Mouse (Mus musculus) mature B cell (primary cell): ENCODE measurements around the gene Cnot1.

Source experiments
- in situ Hi-C: fragments of 300-500 bp; cut with MboI; formaldehyde crosslinking; loops from 2 replicates; pipeline ENCODE4 v1.14.3; 2019

Cnot1 gene

DNA sequence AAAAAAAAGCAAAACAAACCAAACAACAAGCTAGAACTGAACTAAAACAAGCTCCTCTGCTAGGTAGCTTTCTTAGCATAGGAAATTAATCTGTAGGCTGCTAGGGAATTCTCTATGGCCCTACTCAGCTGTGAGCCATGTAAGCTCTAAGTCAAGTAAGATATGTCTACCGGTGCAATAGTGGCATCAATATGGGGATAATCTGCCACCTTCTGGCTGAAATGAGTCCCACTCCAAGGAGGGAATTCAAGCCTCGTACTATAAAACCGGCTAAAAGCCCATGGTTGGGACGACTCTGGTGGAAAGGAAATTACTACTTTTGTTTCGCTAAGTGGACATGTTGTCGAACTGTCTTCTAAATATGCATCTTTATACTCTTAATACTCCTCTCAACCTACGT lies 68.7 kb downstream of the Cnot1 start:
- in situ Hi-C loops, result no loop called here

DNA sequence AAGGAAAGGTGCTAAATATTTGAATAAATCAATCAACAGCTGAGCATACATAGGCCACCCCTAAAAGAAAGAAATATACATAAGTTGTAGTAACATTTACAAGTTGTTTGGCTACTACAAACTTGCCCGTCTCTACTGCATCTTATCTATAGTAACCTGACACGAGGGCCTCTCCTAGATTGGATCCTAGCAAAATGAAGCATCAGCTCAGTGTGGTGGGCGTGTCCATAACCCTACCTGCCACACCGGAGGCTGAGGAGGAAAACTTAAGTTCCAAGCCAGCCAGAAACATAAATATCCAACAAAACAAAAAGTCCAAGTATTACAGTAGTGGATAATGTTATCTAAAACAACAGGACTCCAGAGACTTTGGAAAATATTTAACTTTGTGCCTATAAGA lies 79.6 kb downstream of the Cnot1 start:
- in situ Hi-C loops, result no loop called here

DNA sequence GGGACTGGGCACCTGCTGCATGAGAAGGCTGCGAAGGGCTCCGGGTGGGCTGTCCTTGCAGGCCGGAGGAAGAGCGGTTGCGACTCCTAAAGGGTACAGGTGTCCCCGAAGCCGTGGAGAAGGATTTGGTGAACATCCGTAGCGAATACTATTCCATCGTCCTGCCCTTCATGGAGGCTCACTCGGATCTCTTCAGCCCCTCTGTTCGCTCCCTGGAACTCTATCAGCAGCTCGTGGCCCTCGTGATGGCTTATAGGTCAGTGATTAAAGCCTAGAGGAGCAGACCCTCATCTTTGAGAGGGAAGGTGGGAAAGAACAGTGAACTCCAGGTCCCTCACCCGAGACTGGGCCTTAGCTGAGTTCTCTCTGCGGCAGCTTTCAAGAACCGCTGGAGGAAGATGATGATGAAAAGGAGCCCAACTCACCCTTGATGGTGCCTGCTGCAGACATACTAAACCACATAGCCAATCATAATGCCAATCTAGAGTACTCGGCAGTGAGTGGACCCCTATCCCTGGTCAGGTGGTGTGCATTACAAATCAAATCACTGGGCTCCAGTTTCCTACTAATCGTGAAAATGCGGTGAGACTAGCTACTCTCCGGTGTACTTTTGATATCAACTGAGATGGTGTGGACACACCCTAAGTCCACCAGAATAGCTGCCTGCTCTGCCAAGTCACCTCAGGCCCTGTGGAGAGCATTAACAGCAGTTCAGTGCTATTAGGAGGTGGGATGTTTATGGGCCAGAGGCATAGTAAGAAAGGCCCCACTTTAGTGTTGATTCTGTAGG lies 90.5 kb downstream of the Cnot1 start:
- in situ Hi-C loops, result no loop called here

DNA sequence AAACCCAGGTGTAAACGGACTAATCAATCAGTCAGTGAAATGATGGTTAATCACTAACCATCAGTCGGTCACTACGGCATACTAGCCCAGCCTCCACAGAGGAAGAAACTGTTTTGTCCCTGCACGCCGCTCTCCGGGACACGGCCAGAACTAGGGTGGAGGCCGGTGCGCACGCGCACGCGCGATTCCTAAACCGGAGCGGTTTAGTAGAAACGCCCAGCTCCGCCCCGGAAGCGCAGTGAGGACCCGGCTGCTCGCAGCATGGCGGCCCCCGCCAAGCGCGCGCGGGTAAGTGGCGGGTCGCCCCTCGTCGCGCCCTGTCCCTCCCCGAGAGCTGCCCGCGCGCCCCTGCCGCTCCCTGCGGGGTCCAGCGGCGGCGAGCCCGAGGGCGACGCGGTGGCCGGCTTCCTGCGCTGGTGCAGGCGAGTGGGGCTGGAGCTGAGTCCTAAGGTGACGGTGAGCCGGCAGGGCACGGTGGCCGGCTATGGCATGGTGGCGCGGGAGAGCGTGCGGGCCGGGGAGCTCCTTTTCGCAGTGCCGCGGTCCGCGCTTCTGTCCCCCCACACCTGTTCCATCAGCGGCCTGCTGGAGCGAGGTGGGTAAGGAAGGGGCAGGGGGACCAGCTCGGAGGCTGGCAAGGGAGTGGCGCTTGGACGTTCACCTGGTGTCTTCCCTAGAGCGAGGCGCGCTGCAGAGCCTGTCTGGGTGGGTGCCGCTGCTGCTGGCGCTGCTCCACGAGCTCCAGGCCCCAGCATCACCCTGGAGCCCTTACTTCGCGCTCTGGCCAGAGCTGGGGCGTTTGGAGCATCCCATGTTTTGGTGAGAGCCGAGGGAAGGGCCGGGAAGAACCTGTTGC lies 91.4 kb downstream of the Cnot1 start, which contains the start of gene Setd6:
TSS of gene Setd6 (plus strand) at position 206 of the 856 bp plus-strand sequence.
- in situ Hi-C loops, result no loop called here

- in situ Hi-C loops, result no loop called here
These were observed 92.3 kb downstream of the Cnot1 start for GRCm38 (mm10) chr8:95714837-95715413.

- in situ Hi-C loops, result no loop called here
These were observed 92.9 kb downstream of the Cnot1 start for GRCm38 (mm10) chr8:95714367-95714766.

GRCm38 (mm10) chr8:95713100-95714010 lies 93.9 kb downstream of the Cnot1 start:
- in situ Hi-C loops, result no loop called here

GRCm38 (mm10) chr8:95712395-95712794 lies 94.9 kb downstream of the Cnot1 start:
- in situ Hi-C loops, result no loop called here

GRCm38 (mm10) chr8:95711029-95711428 lies 96.2 kb downstream of the Cnot1 start:
- in situ Hi-C loops, result no loop called here

DNA sequence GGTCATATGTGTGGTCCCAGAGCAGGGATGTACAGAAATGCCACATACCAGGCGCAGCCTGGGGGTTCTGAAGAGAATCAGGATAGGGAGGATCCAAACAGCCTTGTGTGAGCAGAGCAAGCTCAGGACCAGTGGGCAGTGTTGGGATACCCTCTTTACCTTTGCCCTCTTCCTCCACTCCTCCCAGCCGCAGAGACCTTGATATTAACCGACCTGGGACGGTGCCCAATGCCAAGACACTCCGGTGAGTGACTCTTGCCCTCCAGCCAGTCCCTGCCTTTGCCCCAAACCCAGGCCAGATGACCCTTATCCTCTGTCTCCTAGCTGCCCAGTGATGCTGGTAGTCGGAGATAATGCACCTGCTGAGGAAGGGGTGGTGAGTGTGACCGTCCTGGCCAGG lies 97.7 kb downstream of the Cnot1 start:
- in situ Hi-C loops, result no loop called here

DNA sequence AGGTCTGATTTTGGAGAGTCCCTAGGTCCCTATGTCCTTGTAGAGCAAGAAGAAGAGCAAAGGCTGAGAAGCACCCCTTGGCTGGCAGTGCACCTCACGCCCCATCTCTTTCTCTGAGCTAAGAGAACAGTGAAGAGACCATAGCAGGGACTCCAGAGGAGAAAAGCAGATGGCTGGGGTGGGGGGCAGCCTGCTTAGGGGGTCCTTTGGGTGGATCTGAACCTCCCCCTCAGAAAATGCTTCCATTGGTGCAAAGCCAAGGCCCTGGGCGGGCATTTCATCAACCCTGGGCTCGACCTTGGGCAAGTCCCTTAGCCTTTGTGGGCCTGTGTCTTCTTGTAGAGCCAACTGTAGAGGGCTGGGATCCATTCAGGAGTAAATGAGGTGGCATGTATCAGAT lies 102.7 kb downstream of the Cnot1 start:
- in situ Hi-C loops, result no loop called here

DNA sequence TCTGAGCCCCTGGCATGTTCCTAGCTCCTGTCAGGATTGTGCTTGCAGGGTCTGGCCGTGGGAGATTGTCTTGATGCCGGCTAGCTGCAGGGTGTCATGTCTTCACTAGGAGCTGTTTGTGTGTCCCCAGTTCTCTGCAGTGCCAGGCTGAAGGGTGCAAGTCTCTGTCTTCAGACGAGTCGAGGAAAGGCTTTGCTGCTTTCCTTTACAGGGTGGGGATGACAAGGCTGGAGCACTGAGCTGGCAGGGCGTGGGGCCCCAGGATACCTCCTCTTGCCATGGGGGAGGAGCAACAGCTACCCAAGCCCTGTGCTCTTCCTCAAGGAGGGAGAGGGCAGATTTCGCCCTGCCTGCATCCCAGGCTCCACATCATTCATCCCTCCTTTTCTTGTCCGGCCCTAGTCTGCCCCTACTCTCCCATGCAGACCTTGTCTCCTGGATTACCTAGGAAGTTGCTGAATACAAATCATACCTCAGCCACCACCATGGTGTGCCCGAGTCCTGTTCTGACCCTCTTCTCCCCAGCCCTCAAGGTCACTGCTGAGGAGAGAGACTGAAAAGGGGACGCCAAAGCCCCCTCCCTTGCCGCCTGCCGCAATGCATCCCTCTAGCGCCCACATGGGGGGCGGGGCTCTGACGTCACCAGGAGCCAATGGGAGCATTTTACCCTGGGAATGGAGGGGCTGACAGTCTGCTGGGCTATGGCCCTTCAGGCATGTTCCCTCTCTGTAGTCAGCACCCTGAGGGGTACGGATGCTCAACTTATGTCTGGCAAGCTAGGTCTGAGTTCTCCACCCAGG lies 103.6 kb downstream of the Cnot1 start:
- in situ Hi-C loops, result no loop called here

DNA sequence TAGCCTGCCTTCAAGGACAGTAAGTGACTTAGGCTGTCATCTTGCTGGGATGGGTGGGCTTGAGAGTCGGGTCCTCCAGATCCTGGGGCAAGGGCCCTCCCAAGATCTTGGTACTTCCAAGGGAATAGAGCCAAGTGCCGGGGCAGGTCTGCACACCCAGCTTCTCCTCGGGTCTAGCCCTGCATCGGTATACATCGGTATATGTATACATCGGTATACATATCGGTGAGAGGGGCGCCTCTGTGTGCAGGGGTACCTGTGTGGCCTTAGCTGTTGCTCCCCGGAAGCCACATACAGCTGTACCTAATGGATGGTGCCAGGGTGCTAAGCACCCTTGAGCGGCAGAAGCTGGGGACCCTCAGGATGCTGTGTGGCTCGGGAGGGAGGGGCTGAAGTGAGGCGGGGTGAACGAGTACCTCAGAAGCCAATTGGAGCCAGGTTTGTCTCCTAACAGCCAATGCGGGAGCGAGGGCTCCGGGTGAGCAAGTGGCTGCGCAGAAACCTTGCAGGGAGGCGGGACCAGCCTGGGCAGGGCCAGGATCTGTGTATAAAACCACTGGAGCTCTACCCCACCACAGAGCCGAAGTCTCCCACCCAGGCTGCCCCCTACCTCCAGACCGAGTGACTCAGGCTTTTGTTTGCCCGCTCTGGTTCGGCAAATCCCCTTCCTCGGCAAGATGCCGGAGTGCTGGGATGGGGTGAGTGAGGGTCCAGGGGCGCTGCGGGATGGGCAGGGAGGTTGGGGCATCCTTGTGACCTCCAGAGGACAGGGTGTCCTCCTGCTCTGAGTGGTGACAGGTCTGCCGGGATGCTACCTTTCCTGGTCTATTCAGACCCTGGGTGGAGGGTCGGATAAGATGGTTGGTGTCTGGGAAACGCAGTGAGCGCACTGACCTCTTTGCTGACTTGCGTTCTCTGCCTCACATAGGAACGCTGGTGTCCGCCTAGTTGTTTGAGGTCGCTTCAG lies 104.5 kb downstream of the Cnot1 start:
- in situ Hi-C loops, result no loop called here

GRCm38 (mm10) chr8:95701809-95702208 lies 105.5 kb downstream of the Cnot1 start:
- in situ Hi-C loops, result no loop called here

DNA sequence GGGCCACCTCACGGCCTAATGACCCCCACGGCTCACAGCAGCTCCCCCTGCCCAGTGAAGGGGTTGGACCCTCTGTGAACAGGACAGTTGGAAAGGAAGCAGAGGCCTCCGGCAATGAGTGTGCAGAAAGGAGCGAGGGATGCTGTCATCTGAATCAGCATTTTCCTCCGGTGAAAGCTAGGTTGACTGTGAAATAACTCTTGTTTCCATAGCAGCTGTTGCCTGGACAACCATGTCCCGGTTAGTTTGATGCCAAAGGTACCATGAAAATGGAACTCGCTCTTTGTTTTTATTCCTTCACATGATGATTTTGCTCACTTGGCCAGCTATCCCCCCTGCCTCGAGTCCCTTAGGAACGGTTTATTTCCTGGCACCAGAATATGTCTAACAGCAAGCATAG lies 107.0 kb downstream of the Cnot1 start:
- in situ Hi-C loops, result no loop called here

- in situ Hi-C loops, result no loop called here
These were observed 109.1 kb downstream of the Cnot1 start for GRCm38 (mm10) chr8:95698179-95698578.

GRCm38 (mm10) chr8:95697128-95697527 lies 110.1 kb downstream of the Cnot1 start:
- in situ Hi-C loops, result no loop called here

- in situ Hi-C loops, result no loop called here
These were observed 110.6 kb downstream of the Cnot1 start for GRCm38 (mm10) chr8:95696661-95697060.

DNA sequence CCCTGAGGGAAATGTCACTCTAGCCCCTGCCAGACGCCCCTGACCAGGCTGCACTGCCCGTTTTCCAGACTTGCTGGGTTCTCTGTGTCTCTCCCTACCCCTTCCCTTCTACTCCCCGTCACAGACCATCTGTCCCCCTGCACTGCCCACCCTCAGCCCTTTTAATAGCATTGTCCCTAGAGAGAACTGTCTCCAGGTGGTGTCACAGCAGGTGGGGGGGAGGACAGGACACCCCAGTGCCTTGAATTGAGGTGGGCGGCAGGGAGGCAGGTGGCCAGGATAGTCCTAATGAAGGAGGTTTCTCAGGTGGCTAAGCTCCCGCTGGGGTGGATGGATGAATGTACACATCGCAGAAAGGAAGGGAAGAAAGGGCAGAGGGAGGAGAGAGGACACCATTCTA lies 112.6 kb downstream of the Cnot1 start:
- in situ Hi-C loops, result no loop called here
